Mouse (Mus musculus) forebrain, embryonic 12.5 days (tissue): ENCODE measurements at regions not wholly inside any gene's neighbourhood (a gene's known extent, or its start where the extent isn't known, plus 50 kb on each side); places are given as distances from the start of the nearest gene placed in this dataset.
"Not testable (repeated sequence)": the region's sequence is repeated elsewhere in the genome, so short reads cannot be mapped to it uniquely, and the experiment has no call there.

Experiments
- ATAC-seq: fragments of 200-750 bp; cut with Nextera tagmentation; 2 replicates; pipeline ENCODE4 v1.8.0; 2017; ENCODE audit warnings: moderate TSS enrichment; ENCODE audit not compliant: low FRiP score
- H3K27ac ChIP-seq: fragments of 300-500 bp; sonication (generic); 2 replicates; pipeline ENCODE4 v1.5.1; 2016; ENCODE audit warnings: mild to moderate bottlenecking
- H3K27me3 ChIP-seq: fragments of 300-500 bp; sonication (generic); 2 replicates; pipeline ENCODE4 v1.6.1; 2016; ENCODE audit warnings: mild to moderate bottlenecking
- H3K36me3 ChIP-seq: fragments of 300-500 bp; sonication (generic); replicated peaks from 2 replicates; pipeline ENCODE4 v1.6.1; 2016; ENCODE audit warnings: mild to moderate bottlenecking
- H3K4me1 ChIP-seq: fragments of 300-500 bp; sonication (generic); 2 replicates; pipeline ENCODE4 v1.6.1; 2016
- H3K4me2 ChIP-seq: fragments of 300-500 bp; sonication (generic); 2 replicates; pipeline ENCODE4 v1.6.1; 2016; ENCODE audit warnings: mild to moderate bottlenecking, moderate library complexity
- H3K4me3 ChIP-seq: fragments of 300-500 bp; sonication (generic); replicated peaks from 2 replicates; pipeline ENCODE4 v1.5.1; 2016; ENCODE audit warnings: mild to moderate bottlenecking
- H3K9ac ChIP-seq: fragments of 300-500 bp; sonication (generic); 2 replicates; pipeline ENCODE4 v1.6.1; 2016; ENCODE audit warnings: mild to moderate bottlenecking
- H3K9me3 ChIP-seq: fragments of 300-500 bp; sonication (generic); 2 replicates; pipeline ENCODE4 v1.6.1; 2016
- WGBS: fragments of 180-500 bp; shearing (Covaris S2); methylation state at CpG from one replicate; pipeline ENCODE4 v1.1.7; 2016; 5-methylcytosine and 5-hydroxymethylcytosine counted together

GRCm38 (mm10) chr15:52406156-52406885 is 1478.4 kb upstream of the Gm7489 start:
- no peaks in the 10 kb centered on the region for H3K27me3 ChIP-seq
- no peaks in the 10 kb centered on the region for H3K4me1 ChIP-seq
- no peak overlapping the region for H3K4me3 ChIP-seq
- ATAC-seq = no peak
- no peaks in the 10 kb centered on the region for H3K36me3 ChIP-seq
- 91% methylated on average over 3 of the region's 3 CpGs for WGBS
- H3K9me3 ChIP-seq = no peaks in the 10 kb centered on the region
- no peak overlapping the region for H3K4me2 ChIP-seq
- H3K27ac ChIP-seq = no peak overlapping the region
- no peak overlapping the region for H3K9ac ChIP-seq

GRCm38 (mm10) chr15:52412869-52413771 is 1471.6 kb upstream of the Gm7489 start:
- Histone ChIP-seq H3K27me3 (no peaks in the 10 kb centered on the region), H3K9ac (no peak overlapping the region), H3K4me3 (no peak overlapping the region), H3K4me1 (peaks cover 15% of the 10 kb centered on the region), H3K9me3 (no peaks in the 10 kb centered on the region), H3K27ac (peak overlapping the region; percentile 47), H3K36me3 (no peaks in the 10 kb centered on the region), H3K4me2 (peak overlapping the region; percentile 32)
- ATAC-seq = peak; percentile 89
- 31% methylated on average over 18 of the region's 18 CpGs for WGBS

GRCm38 (mm10) chr15:52425976-52426375 is 1458.7 kb upstream of the Gm7489 start:
- no peaks in the 10 kb centered on the region; the same call in 1 of the 2 replicates for H3K4me1 ChIP-seq
- H3K9me3 ChIP-seq = no peaks in the 10 kb centered on the region
- no peak for ATAC-seq
- no peaks in the 10 kb centered on the region for H3K27me3 ChIP-seq
- no peak overlapping the region for H3K9ac ChIP-seq
- no peak overlapping the region for H3K4me2 ChIP-seq
- H3K4me3 ChIP-seq = no peak overlapping the region
- H3K36me3 ChIP-seq = no peaks in the 10 kb centered on the region
- H3K27ac ChIP-seq = no peak overlapping the region

- H3K4me2 ChIP-seq = no peak overlapping the region
- ATAC-seq = no peak
- H3K4me1 ChIP-seq = peaks cover 4% of the 10 kb centered on the region
- H3K9me3 ChIP-seq = no peaks in the 10 kb centered on the region
- H3K4me3 ChIP-seq = no peak overlapping the region
- 72% methylated on average over 6 of the region's 6 CpGs for WGBS
- H3K36me3 ChIP-seq = no peaks in the 10 kb centered on the region
- no peaks in the 10 kb centered on the region for H3K27me3 ChIP-seq
- H3K9ac ChIP-seq = no peak overlapping the region
- H3K27ac ChIP-seq = no peak overlapping the region
Measured at GRCm38 (mm10) chr15:52430491-52431158, 1454.1 kb upstream of the Gm7489 start.

GRCm38 (mm10) chr15:52433639-52434038 is 1451.1 kb upstream of the Gm7489 start:
- WGBS = 58% methylated on average over 2 of the region's 2 CpGs
- Histone ChIP-seq H3K36me3 (no peaks in the 10 kb centered on the region), H3K27ac (no peak overlapping the region), H3K9me3 (no peaks in the 10 kb centered on the region), H3K9ac (no peak overlapping the region), H3K4me3 (no peak overlapping the region), H3K4me2 (no peak overlapping the region), H3K27me3 (no peaks in the 10 kb centered on the region), H3K4me1 (peaks cover 4% of the 10 kb centered on the region)
- ATAC-seq = no peak

- H3K4me2 ChIP-seq = no peak overlapping the region
- no peak for ATAC-seq
- WGBS = 67% methylated on average over 1 of the region's 1 CpGs
- no peak overlapping the region for H3K9ac ChIP-seq
- H3K36me3 ChIP-seq = no peaks in the 10 kb centered on the region
- H3K9me3 ChIP-seq = no peaks in the 10 kb centered on the region
- no peaks in the 10 kb centered on the region for H3K27me3 ChIP-seq
- peaks cover 4% of the 10 kb centered on the region for H3K4me1 ChIP-seq
- no peak overlapping the region for H3K27ac ChIP-seq
- no peak overlapping the region for H3K4me3 ChIP-seq
Measured at GRCm38 (mm10) chr15:52438403-52438802, 1446.3 kb upstream of the Gm7489 start.

GRCm38 (mm10) chr15:52458782-52459181 is 1425.9 kb upstream of the Gm7489 start:
- Histone ChIP-seq H3K9ac (no peak overlapping the region), H3K27ac (no peak overlapping the region), H3K4me2 (no peak overlapping the region), H3K36me3 (no peaks in the 10 kb centered on the region), H3K4me1 (peaks cover 5% of the 10 kb centered on the region; the same call in 1 of the 2 replicates), H3K9me3 (no peaks in the 10 kb centered on the region), H3K4me3 (no peak overlapping the region), H3K27me3 (no peaks in the 10 kb centered on the region)
- peak; percentile 92 for ATAC-seq
- 0% methylated on average over 3 of the region's 3 CpGs for WGBS

- no peak overlapping the region for H3K27ac ChIP-seq
- no peak overlapping the region for H3K4me2 ChIP-seq
- ATAC-seq = no peak
Measured at GRCm38 (mm10) chr15:52459315-52459714, 1425.4 kb upstream of the Gm7489 start.

GRCm38 (mm10) chr15:52464226-52465138 is 1420.2 kb upstream of the Gm7489 start:
- H3K4me3 ChIP-seq = no peak overlapping the region
- peak; percentile 78; the same call in 1 of the 2 replicates for ATAC-seq
- H3K9ac ChIP-seq = no peak overlapping the region
- peaks cover 9% of the 10 kb centered on the region for H3K4me1 ChIP-seq
- no peaks in the 10 kb centered on the region for H3K27me3 ChIP-seq
- H3K36me3 ChIP-seq = no peaks in the 10 kb centered on the region
- H3K27ac ChIP-seq = peak overlapping the region; percentile 47
- peak overlapping the region; percentile 27 for H3K4me2 ChIP-seq
- no peaks in the 10 kb centered on the region for H3K9me3 ChIP-seq
- WGBS = 15% methylated on average over 8 of the region's 8 CpGs

More at GRCm38 (mm10) chr15:52459315-52459714, 1425.4 kb upstream of the Gm7489 start:
- H3K27me3 ChIP-seq = no peaks in the 10 kb centered on the region
- no peak overlapping the region for H3K4me3 ChIP-seq
- no peak overlapping the region for H3K9ac ChIP-seq
- no peaks in the 10 kb centered on the region for H3K9me3 ChIP-seq
- H3K36me3 ChIP-seq = no peaks in the 10 kb centered on the region
- H3K4me1 ChIP-seq = peaks cover 8% of the 10 kb centered on the region
- WGBS = 73% methylated on average over 1 of the region's 1 CpGs

GRCm38 (mm10) chr15:52478124-52478523 is 1406.6 kb upstream of the Gm7489 start:
- WGBS = 91% methylated on average over 17 of the region's 20 CpGs
- not testable (repeated sequence) for H3K9ac ChIP-seq, H3K4me2 ChIP-seq, H3K4me1 ChIP-seq, H3K9me3 ChIP-seq, H3K27ac ChIP-seq, H3K36me3 ChIP-seq, ATAC-seq, H3K4me3 ChIP-seq, H3K27me3 ChIP-seq

GRCm38 (mm10) chr15:52480834-52481233 is 1403.9 kb upstream of the Gm7489 start:
- Histone ChIP-seq H3K36me3 (no peaks in the 10 kb centered on the region), H3K9me3 (no peaks in the 10 kb centered on the region), H3K27ac (no peak overlapping the region), H3K4me2 (no peak overlapping the region), H3K27me3 (no peaks in the 10 kb centered on the region), H3K4me3 (no peak overlapping the region), H3K4me1 (no peaks in the 10 kb centered on the region), H3K9ac (no peak overlapping the region)
- no peak for ATAC-seq
- WGBS = 80% methylated on average over 3 of the region's 3 CpGs
